Mouse (Mus musculus): Measurements from ENCODE around the gene Lrig3. TPM values are rescaled to one million over a fixed set of nuclear protein-coding genes. Genes with fewer than 3 reads are reported as not detected.

Lrig3 gene
- polyA plus RNA-seq, 1 experiment, result 1.3 TPM

DNA sequence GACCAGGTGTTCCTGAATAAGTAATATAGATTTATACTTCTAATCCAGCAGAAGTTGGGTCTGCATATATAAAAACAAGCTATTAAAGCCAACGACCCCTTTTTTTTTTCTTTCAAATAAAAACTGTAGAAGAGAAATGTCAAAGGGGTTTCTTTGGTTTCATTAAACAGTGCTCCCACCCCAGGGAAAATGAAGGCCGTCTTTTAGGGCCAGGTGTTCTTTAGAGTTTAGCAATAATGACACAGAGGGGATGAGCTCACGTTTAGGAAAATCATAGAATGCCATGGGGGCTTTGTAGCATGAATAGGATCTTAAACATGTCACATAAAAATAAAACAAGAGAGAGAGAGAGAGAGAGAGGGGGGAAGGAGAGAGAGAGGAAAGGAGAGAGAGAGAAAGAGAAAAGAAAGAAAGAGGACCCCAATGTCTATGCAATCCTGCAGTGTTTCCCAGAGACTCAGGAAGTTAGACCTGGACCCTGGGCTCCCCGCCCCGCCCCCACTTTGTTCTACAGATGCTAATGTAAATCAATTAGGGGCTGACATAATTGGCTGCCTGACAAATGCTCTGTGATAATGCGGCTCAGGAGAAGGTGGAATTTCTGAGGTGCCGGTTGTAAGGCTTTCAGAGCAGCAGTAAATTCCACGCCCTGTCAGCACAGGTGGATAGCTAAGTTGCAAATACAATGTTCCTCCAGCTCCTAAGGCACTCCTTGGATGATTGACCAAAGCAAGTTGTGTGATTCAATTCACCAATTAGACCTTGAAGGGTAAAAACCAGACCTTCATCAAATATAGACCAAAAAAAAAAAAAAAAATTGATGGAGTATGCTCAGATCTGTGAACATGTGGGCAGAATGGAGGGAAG is 62.8 kb downstream of the Lrig3 start:
- 53% methylated on average over 8 of the region's 8 CpGs for WGBS
- no peak overlapping the region for H3K4me3 ChIP-seq (replicated peaks; ENCODE audit: control insufficient read depth, low read depth, low read length)
- H3K4me1 ChIP-seq (ENCODE audit: control insufficient read depth, insufficient read depth, low read length), result no peaks in the 10 kb centered on the region
- no peak for TF ChIP-seq CTCF (IDR thresholded peaks at IDR 0.05; ENCODE audit: control insufficient read depth, insufficient read depth, low read length)
- no peak overlapping the region for H3K27ac ChIP-seq (ENCODE audit: control insufficient read depth, insufficient read depth, low read depth, low read length, poor library complexity)

DNA sequence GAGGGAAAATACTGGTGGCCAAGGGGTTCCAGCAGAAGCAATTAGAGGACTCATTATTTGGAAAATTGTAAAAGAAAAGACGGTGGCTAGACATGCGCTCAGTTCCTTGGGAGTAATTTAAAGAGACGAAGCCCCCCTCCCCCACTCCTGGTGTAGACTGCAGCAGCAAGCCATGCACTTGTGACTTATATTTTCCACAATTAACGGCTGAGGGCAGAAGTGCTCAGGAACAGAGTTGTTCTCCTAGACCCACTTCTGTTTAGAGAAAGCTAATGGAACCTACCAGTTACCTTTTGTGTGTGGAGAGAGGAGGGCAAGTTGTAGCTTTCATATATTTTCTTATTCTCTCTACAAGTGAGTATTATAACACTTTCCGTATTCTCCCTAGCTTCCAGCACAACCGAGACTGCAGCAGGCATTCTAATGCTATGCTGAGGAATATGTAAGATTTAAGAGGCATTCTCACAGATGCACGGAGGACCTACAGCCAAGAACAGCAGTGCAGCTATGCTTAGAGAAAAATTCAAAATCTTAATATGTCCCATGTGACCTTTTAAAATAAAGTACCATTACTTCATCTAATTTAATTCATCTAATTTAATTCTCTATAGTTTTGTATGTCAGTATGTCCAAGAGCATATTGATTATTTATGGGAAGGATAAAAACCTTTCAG is 63.6 kb downstream of the Lrig3 start:
- Histone ChIP-seq H3K27ac (ENCODE audit: control insufficient read depth, insufficient read depth, low read depth, low read length, poor library complexity) (no peak overlapping the region), H3K4me3 (replicated peaks; ENCODE audit: control insufficient read depth, low read depth, low read length) (no peak overlapping the region), H3K4me1 (ENCODE audit: control insufficient read depth, insufficient read depth, low read length) (no peaks in the 10 kb centered on the region)
- TF ChIP-seq POLR2A (IDR thresholded peaks at IDR 0.05; ENCODE audit: borderline replicate concordance, control insufficient read depth, low read depth, low read length) (no peak), CTCF (IDR thresholded peaks at IDR 0.05; ENCODE audit: control insufficient read depth, insufficient read depth, low read length) (no peak)
- WGBS, result 71% methylated on average over 7 of the region's 7 CpGs

DNA sequence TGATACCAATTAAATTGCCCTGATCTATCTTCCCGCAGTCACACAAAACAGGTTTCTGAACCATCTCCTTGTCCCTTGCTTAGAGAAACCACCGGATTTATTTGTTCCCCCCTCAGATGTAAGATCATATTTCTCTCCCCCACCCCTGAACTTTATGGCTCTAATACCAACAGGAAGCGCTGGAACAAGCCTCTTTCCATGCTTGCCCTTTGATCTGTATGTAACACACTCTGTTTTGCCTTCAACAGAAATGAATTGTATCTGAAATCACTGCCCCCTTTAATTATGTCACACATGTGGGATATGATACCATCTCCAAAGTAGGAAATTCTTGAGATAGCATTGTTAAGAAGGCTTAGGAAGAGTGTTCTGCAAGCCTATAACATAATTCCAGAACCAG is 90.9 kb downstream of the Lrig3 start:
- Histone ChIP-seq H3K4me1 (ENCODE audit: control insufficient read depth, insufficient read depth, low read length) (no peaks in the 10 kb centered on the region), H3K27ac (ENCODE audit: control insufficient read depth, insufficient read depth, low read depth, low read length, poor library complexity) (no peak overlapping the region), H3K4me3 (replicated peaks; ENCODE audit: control insufficient read depth, low read depth, low read length) (no peak overlapping the region)
- WGBS, result 70% methylated on average over 3 of the region's 3 CpGs
- no peak for TF ChIP-seq POLR2A (IDR thresholded peaks at IDR 0.05; ENCODE audit: borderline replicate concordance, control insufficient read depth, low read depth, low read length)

DNA sequence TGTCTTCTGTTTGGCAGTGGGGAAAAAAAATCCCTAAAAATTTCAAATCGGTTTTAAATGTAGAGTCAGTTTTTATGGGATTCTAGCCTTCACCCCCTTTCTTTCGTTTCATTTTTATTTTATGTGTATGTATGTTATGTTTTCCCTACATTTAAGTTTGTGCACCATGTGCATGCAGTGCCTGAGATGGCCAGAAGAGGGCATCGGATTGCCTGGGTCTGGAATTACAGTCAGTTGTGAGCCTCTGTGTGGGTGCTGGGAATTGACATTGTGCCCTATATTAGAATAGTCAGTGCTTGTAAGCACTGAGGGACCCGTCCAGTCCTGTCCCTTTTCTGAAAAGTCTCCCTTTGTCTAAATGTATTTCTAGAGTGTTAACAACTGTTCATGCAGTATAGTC is 96.8 kb downstream of the Lrig3 start:
- H3K4me1 ChIP-seq (ENCODE audit: control insufficient read depth, insufficient read depth, low read length), result no peaks in the 10 kb centered on the region
- WGBS, result 67% methylated on average over 4 of the region's 4 CpGs
- no peak overlapping the region for H3K4me3 ChIP-seq (replicated peaks; ENCODE audit: control insufficient read depth, low read depth, low read length)
- no peak overlapping the region for H3K27ac ChIP-seq (ENCODE audit: control insufficient read depth, insufficient read depth, low read depth, low read length, poor library complexity)
- TF ChIP-seq POLR2A (IDR thresholded peaks at IDR 0.05; ENCODE audit: borderline replicate concordance, control insufficient read depth, low read depth, low read length) (no peak), CTCF (IDR thresholded peaks at IDR 0.05; ENCODE audit: control insufficient read depth, insufficient read depth, low read length) (no peak)
